Mouse (Mus musculus): Measurements from ENCODE around the gene Gm20695. TPM values are rescaled to one million over a fixed set of nuclear protein-coding genes. Genes with fewer than 3 reads are reported as not detected.
"Not testable (repeated sequence)": the region's sequence is repeated elsewhere in the genome, so short reads cannot be mapped to it uniquely, and the experiment has no call there.

Gene Gm20695
- total RNA-seq (2021) = not detected
- long read RNA-seq = 0 reads

- peak; percentile 93 to 95 for DNase-seq (ENCODE audit: low spot score in 2 of 2)
Measured at GRCm38 (mm10) chr16:3884201-3885064, at the start of gene Gm20695, which contains the start of gene Zfp597. TSS of gene Gm20695 (plus strand) at chr16:3884648. TSS of gene Zfp597 (minus strand) at chr16:3884561.

GRCm38 (mm10) chr16:3835461-3835860, 49.0 kb upstream of the Gm20695 start:
- DNase-seq (ENCODE audit: low spot score in 2 of 2) = no peak

- peak; percentile 22 to 51 for DNase-seq (ENCODE audit: low spot score in 2 of 2)
Measured at GRCm38 (mm10) chr16:3839157-3839885, 45.1 kb upstream of the Gm20695 start.

GRCm38 (mm10) chr16:3842989-3843388, 41.5 kb upstream of the Gm20695 start:
- no peak for DNase-seq (ENCODE audit: low spot score in 2 of 2)

GRCm38 (mm10) chr16:3843796-3844195, 40.7 kb upstream of the Gm20695 start:
- no peak for DNase-seq (ENCODE audit: low spot score in 2 of 2)

- peak; percentile 95 to 98 for DNase-seq (ENCODE audit: low spot score in 2 of 2)
Measured at GRCm38 (mm10) chr16:3846711-3847518, 37.5 kb upstream of the Gm20695 start, which contains the start of gene Zfp174. TSS of gene Zfp174 (plus strand) at chr16:3847268.

- no peak for DNase-seq (ENCODE audit: low spot score in 2 of 2)
Measured at GRCm38 (mm10) chr16:3847871-3848270, 36.6 kb upstream of the Gm20695 start.

GRCm38 (mm10) chr16:3848416-3848815, 36.0 kb upstream of the Gm20695 start:
- DNase-seq (ENCODE audit: low spot score in 2 of 2) = no peak

- DNase-seq (ENCODE audit: low spot score in 2 of 2) = not testable (repeated sequence)
Measured at GRCm38 (mm10) chr16:3851301-3851700, 33.1 kb upstream of the Gm20695 start.

- DNase-seq (ENCODE audit: low spot score in 2 of 2) = peak; percentile 12 to 41
Measured at GRCm38 (mm10) chr16:3852586-3852985, 31.9 kb upstream of the Gm20695 start.

- DNase-seq (ENCODE audit: low spot score in 2 of 2) = no peak
Measured at GRCm38 (mm10) chr16:3854437-3855182, 29.8 kb upstream of the Gm20695 start.

GRCm38 (mm10) chr16:3855776-3856175, 28.7 kb upstream of the Gm20695 start:
- no peak for DNase-seq (ENCODE audit: low spot score in 2 of 2)

GRCm38 (mm10) chr16:3859254-3859653, 25.2 kb upstream of the Gm20695 start:
- DNase-seq (ENCODE audit: low spot score in 2 of 2) = no peak

GRCm38 (mm10) chr16:3871815-3872214, 12.6 kb upstream of the Gm20695 start:
- no peak for DNase-seq (ENCODE audit: low spot score in 2 of 2)

- DNase-seq (ENCODE audit: low spot score in 2 of 2) = peak; percentile 80 to 88
Measured at GRCm38 (mm10) chr16:3872216-3873047, 12.0 kb upstream of the Gm20695 start, which contains the start of gene Naa60. TSS of gene Naa60 (plus strand) at chr16:3872375.

- no peak for DNase-seq (ENCODE audit: low spot score in 2 of 2)
Measured at GRCm38 (mm10) chr16:3876346-3876745, 8.1 kb upstream of the Gm20695 start.

GRCm38 (mm10) chr16:3885065-3885670, 720 bp downstream of the Gm20695 start:
- no peak for DNase-seq (ENCODE audit: low spot score in 2 of 2)

GRCm38 (mm10) chr16:3891621-3892295, 7.3 kb downstream of the Gm20695 start:
- peak in 1 of 2 experiments; percentile 63 for DNase-seq (ENCODE audit: low spot score in 2 of 2)

Data from layer of hippocampus, adult 18-20 months (tissue).